Mouse (Mus musculus) neural tube, embryonic 11.5 days (tissue): Measurements from ENCODE around the gene Plekhg2. TPM values are rescaled to one million over a fixed set of nuclear protein-coding genes. Genes with fewer than 3 reads are reported as not detected.

Experiments used
- ATAC-seq: fragments of 200-750 bp; cut with Nextera tagmentation; 2 replicates; pipeline ENCODE4 v1.8.0; 2017; ENCODE audit warnings: moderate number of reproducible peaks, mild to moderate bottlenecking, moderate TSS enrichment, moderate library complexity; ENCODE audit not compliant: insufficient read depth, low FRiP score, low TSS enrichment
- DNase-seq: peaks from one replicate; pipeline ENCODE4 v3.0.0-alpha.2; 2015; ENCODE audit warnings: low spot score
- H3K27ac ChIP-seq: fragments of 300-500 bp; sonication (generic); 2 replicates; pipeline ENCODE4 v1.5.1; 2014; ENCODE audit warnings: low read depth, mild to moderate bottlenecking, low read length
- H3K27me3 ChIP-seq: fragments of 300-500 bp; sonication (generic); 2 replicates; pipeline ENCODE4 v1.6.1; 2014; ENCODE audit warnings: mild to moderate bottlenecking, low read length, mixed read lengths; ENCODE audit not compliant: control insufficient read depth, insufficient read depth
- H3K36me3 ChIP-seq: fragments of 300-500 bp; sonication (generic); 2 replicates; pipeline ENCODE4 v1.6.1; 2014; ENCODE audit warnings: mild to moderate bottlenecking, low read length, moderate library complexity, mixed read lengths; ENCODE audit not compliant: control insufficient read depth, insufficient read depth
- H3K4me1 ChIP-seq: fragments of 300-500 bp; sonication (generic); 2 replicates; pipeline ENCODE4 v1.6.1; 2014; ENCODE audit warnings: low read length, mixed read lengths; ENCODE audit not compliant: control insufficient read depth, insufficient read depth
- H3K4me2 ChIP-seq: fragments of 300-500 bp; sonication (generic); 2 replicates; pipeline ENCODE4 v1.6.1; 2014; ENCODE audit warnings: low read depth, mild to moderate bottlenecking, moderate library complexity
- H3K4me3 ChIP-seq: fragments of 300-500 bp; sonication (generic); 2 replicates; pipeline ENCODE4 v1.5.1; 2014; ENCODE audit warnings: low read depth, low read length
- H3K9ac ChIP-seq: fragments of 300-500 bp; sonication (generic); 2 replicates; pipeline ENCODE4 v1.6.1; 2014; ENCODE audit warnings: mild to moderate bottlenecking, low read length
- H3K9me3 ChIP-seq: fragments of 300-500 bp; sonication (generic); 2 replicates; pipeline ENCODE4 v1.6.1; 2016; ENCODE audit warnings: low read length; ENCODE audit not compliant: control insufficient read depth
- WGBS: fragments of 180-500 bp; shearing (Covaris S2); extraction: QIAGEN DNeasy Blood & Tissue Kit; methylation state at CpG from one replicate; pipeline ENCODE4 v1.1.7; 2014; 5-methylcytosine and 5-hydroxymethylcytosine counted together
- polyA plus RNA-seq: library from polyadenylated mRNA; unstranded; fragments of >200 nt; fragmentation: Nextera tagmentation; extraction: Ambion mirVana; gene quantifications from 2 replicates; pipeline ENCODE4 v1.2.1, GENCODE M21; 2014

Gene Plekhg2
- polyA plus RNA-seq, 1 experiment from 2014 or later = 50.5 TPM

- Histone ChIP-seq H3K9me3 (no peaks in the 10 kb centered on the region), H3K4me3 (peak overlapping the region; percentile 36), H3K4me2 (peak overlapping the region; percentile 64), H3K36me3 (peaks cover 3% of the 10 kb centered on the region), H3K9ac (peak overlapping the region; percentile 61), H3K27me3 (no peaks in the 10 kb centered on the region), H3K4me1 (peaks cover 36% of the 10 kb centered on the region), H3K27ac (peak overlapping the region; percentile 82)
- 1% methylated on average over 36 of the region's 36 CpGs for WGBS
- DNase-seq = peak; percentile 91
- peak; percentile 22 for ATAC-seq
Measured at GRCm38 (mm10) chr7:28375176-28375921, 3.0 kb upstream of the Plekhg2 start.

- no peak overlapping the region for H3K27ac ChIP-seq
- peak overlapping the region; percentile 64 for H3K4me2 ChIP-seq
- no peak overlapping the region for H3K9ac ChIP-seq
- H3K4me3 ChIP-seq = no peak overlapping the region
- DNase-seq = no peak
- peaks cover 41% of the 10 kb centered on the region for H3K4me1 ChIP-seq
- ATAC-seq = no peak
- WGBS = 81% methylated on average over 10 of the region's 10 CpGs
- peaks cover 7% of the 10 kb centered on the region for H3K36me3 ChIP-seq
- H3K9me3 ChIP-seq = no peaks in the 10 kb centered on the region
- no peaks in the 10 kb centered on the region for H3K27me3 ChIP-seq
Measured at GRCm38 (mm10) chr7:28374647-28375046, 2.2 kb upstream of the Plekhg2 start.

DNA sequence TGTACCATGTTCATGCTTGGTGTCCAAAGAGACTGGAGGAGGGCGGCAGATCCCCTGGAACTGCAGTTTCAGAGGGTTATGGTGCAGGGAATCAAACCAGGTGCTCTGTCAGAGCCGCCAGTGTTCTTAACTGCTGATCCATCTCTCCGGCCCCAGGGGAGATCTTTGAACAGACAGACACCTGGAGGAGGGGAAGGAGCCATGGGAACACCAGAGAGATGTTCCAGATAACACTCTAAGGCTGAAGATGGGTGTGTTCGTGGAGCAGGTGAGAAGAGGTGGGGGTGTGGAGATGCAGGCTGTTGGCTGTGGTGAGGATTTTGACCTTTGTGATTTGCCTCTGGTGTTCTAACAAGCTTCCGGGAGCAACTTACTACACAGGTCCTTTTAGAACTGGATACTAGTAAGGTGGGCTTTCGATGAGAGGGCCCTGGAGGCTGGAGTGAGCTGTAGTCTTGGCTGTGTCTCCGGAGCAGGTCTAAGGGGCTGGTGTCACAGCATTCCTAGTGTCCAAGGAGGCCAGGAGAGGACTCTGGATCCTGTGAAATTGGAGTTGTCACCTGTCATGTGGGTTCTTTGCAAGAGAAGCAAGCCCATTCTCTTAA, 1.6 kb upstream of the Plekhg2 start:
- 0 out of 2 replicates have a peak overlapping the region, but pooled peaks have one; percentile 27 for H3K27ac ChIP-seq
- H3K9ac ChIP-seq = no peak overlapping the region
- no peaks in the 10 kb centered on the region for H3K9me3 ChIP-seq
- H3K27me3 ChIP-seq = no peaks in the 10 kb centered on the region
- no peak overlapping the region for H3K4me3 ChIP-seq
- no peak for ATAC-seq
- H3K4me2 ChIP-seq = no peak overlapping the region
- DNase-seq = no peak
- peaks cover 7% of the 10 kb centered on the region for H3K36me3 ChIP-seq
- peaks cover 35% of the 10 kb centered on the region for H3K4me1 ChIP-seq
- 82% methylated on average over 7 of the region's 7 CpGs for WGBS

- Histone ChIP-seq H3K4me2 (peak overlapping the region; percentile 32), H3K9ac (no peak overlapping the region), H3K9me3 (no peaks in the 10 kb centered on the region), H3K4me1 (peaks cover 29% of the 10 kb centered on the region), H3K27ac (peak overlapping the region; percentile 88; the same call in 1 of the 2 replicates), H3K36me3 (peaks cover 7% of the 10 kb centered on the region), H3K27me3 (no peaks in the 10 kb centered on the region), H3K4me3 (peak overlapping the region; percentile 82)
- WGBS = under 1% methylated on average over 9 of the region's 9 CpGs
- DNase-seq = peak; percentile 81
- ATAC-seq = peak; percentile 10; the same call in 1 of the 2 replicates
Measured at GRCm38 (mm10) chr7:28373131-28373581, 757 bp upstream of the Plekhg2 start.

- peak; percentile 5; the same call in 1 of the 2 replicates for ATAC-seq
- Histone ChIP-seq H3K9me3 (no peaks in the 10 kb centered on the region), H3K4me3 (peak overlapping the region; percentile 82), H3K36me3 (peaks cover 17% of the 10 kb centered on the region), H3K27ac (peak overlapping the region; percentile 88), H3K4me1 (peaks cover 22% of the 10 kb centered on the region), H3K9ac (peak overlapping the region; percentile 88), H3K27me3 (no peaks in the 10 kb centered on the region), H3K4me2 (peak overlapping the region; percentile 88)
- under 1% methylated on average over 36 of the region's 43 CpGs for WGBS
- DNase-seq = peak; percentile 65
Measured at GRCm38 (mm10) chr7:28371514-28371989, 847 bp downstream of the Plekhg2 start.

GRCm38 (mm10) chr7:28370977-28371513, 1.4 kb downstream of the Plekhg2 start:
- ATAC-seq (no peak), DNase-seq (no peak)

GRCm38 (mm10) chr7:28370051-28370450, 2.3 kb downstream of the Plekhg2 start:
- ATAC-seq (no peak), DNase-seq (no peak)
- peaks cover 22% of the 10 kb centered on the region for H3K36me3 ChIP-seq
- no peak overlapping the region for H3K27ac ChIP-seq
- WGBS = 93% methylated on average over 14 of the region's 14 CpGs
- H3K27me3 ChIP-seq = no peaks in the 10 kb centered on the region
- H3K9me3 ChIP-seq = no peaks in the 10 kb centered on the region
- peak overlapping the region; percentile 26 for H3K9ac ChIP-seq
- peak overlapping the region; percentile 88; the same call in 1 of the 2 replicates for H3K4me2 ChIP-seq
- peaks cover 12% of the 10 kb centered on the region for H3K4me1 ChIP-seq
- peak overlapping the region; percentile 82 for H3K4me3 ChIP-seq

More at GRCm38 (mm10) chr7:28370977-28371513, 1.4 kb downstream of the Plekhg2 start:
- 9% methylated on average over 11 of the region's 11 CpGs for WGBS
- Histone ChIP-seq H3K4me3 (peak overlapping the region; percentile 82), H3K9me3 (no peaks in the 10 kb centered on the region), H3K27ac (peak overlapping the region; percentile 88; the same call in 1 of the 2 replicates), H3K36me3 (peaks cover 19% of the 10 kb centered on the region), H3K4me2 (peak overlapping the region; percentile 88), H3K27me3 (no peaks in the 10 kb centered on the region), H3K9ac (peak overlapping the region; percentile 88), H3K4me1 (peaks cover 17% of the 10 kb centered on the region)

DNA sequence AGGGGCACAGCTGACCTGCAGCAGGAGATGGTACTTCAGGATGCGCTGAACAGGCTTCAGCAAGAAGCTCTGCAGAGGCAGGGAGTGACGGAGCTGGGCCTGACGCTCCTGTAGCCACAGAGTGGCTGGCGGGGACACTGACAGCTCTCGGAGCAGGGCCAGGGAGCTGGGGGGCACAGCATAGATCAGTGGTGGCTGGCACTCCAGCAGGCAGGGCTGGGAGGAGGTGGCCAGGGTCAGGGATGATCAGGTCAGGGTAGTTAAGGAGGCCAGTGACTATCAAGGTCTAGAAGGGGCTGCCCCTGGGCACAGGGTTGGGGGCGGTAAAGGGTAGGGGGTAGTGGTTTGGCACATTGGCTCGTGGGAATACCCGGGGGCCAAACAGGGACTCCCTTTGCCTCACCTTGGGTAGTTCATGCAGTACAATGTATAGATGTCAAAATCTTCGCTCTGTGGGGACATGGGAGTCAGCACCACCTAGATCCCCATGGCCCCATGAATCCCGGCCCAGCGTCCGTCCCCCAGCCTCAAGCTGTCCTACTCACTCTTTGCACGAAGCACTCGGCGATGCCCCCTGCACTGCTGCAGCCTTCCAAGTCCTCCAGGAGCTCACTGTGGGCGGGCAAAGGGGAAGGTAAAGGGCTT, 4.0 kb downstream of the Plekhg2 start:
- no peak for ATAC-seq
- H3K4me1 ChIP-seq = peaks cover 12% of the 10 kb centered on the region
- DNase-seq = no peak
- H3K9ac ChIP-seq = no peak overlapping the region
- H3K36me3 ChIP-seq = peaks cover 32% of the 10 kb centered on the region
- H3K27me3 ChIP-seq = no peaks in the 10 kb centered on the region
- H3K4me3 ChIP-seq = no peak overlapping the region
- no peaks in the 10 kb centered on the region for H3K9me3 ChIP-seq
- WGBS = 93% methylated on average over 16 of the region's 16 CpGs
- H3K27ac ChIP-seq = no peak overlapping the region
- H3K4me2 ChIP-seq = no peak overlapping the region
